Mouse (Mus musculus) hindbrain, embryonic 12.5 days (tissue): ENCODE results near the gene Adgrg1. TPM values are rescaled to one million over a fixed set of nuclear protein-coding genes. Genes with fewer than 3 reads are reported as not detected.

Source experiments
- ATAC-seq: fragments of 200-750 bp; cut with Nextera tagmentation; 2 replicates; pipeline ENCODE4 v1.8.0; 2017; ENCODE audit warnings: moderate TSS enrichment; ENCODE audit not compliant: low FRiP score
- H3K27ac ChIP-seq: fragments of 300-500 bp; sonication (generic); 2 replicates; pipeline ENCODE4 v1.5.1; 2016; ENCODE audit warnings: mild to moderate bottlenecking
- H3K27me3 ChIP-seq: fragments of 300-500 bp; sonication (generic); 2 replicates; pipeline ENCODE4 v1.6.1; 2016; ENCODE audit warnings: mild to moderate bottlenecking
- H3K36me3 ChIP-seq: fragments of 300-500 bp; sonication (generic); 2 replicates; pipeline ENCODE4 v1.6.1; 2016; ENCODE audit warnings: mild to moderate bottlenecking
- H3K4me1 ChIP-seq: fragments of 300-500 bp; sonication (generic); 2 replicates; pipeline ENCODE4 v1.6.1; 2016
- H3K4me2 ChIP-seq: fragments of 300-500 bp; sonication (generic); replicated peaks from 2 replicates; pipeline ENCODE4 v1.6.1; 2016; ENCODE audit warnings: mild to moderate bottlenecking
- H3K4me3 ChIP-seq: fragments of 300-500 bp; sonication (generic); 2 replicates; pipeline ENCODE4 v1.5.1; 2016; ENCODE audit warnings: mild to moderate bottlenecking
- H3K9ac ChIP-seq: fragments of 300-500 bp; sonication (generic); 2 replicates; pipeline ENCODE4 v1.6.1; 2016; ENCODE audit warnings: mild to moderate bottlenecking, moderate library complexity
- H3K9me3 ChIP-seq: fragments of 300-500 bp; sonication (generic); replicated peaks from 2 replicates; pipeline ENCODE4 v1.6.1; 2016; ENCODE audit warnings: mild to moderate bottlenecking
- WGBS: fragments of 180-500 bp; shearing (Covaris S2); methylation state at CpG from one replicate; pipeline ENCODE4 v1.1.7; 2016; 5-methylcytosine and 5-hydroxymethylcytosine counted together
- polyA plus RNA-seq: library from polyadenylated mRNA; unstranded; fragments of >200 nt; fragmentation: Nextera tagmentation; extraction: Ambion mirVana; gene quantifications from 2 replicates; pipeline ENCODE4 v1.2.1, GENCODE M21; 2016

The Adgrg1 gene
- 187 and 194 TPM in 2 replicates for polyA plus RNA-seq

GRCm38 (mm10) chr8:94974467-94975165 lies at the start of gene Adgrg1:
Adgrg1 (plus strand) TSS chr8:94974751.
- H3K4me3 ChIP-seq, result no peak within 1 kb of the TSS
- 55% methylated on average over 7 of the region's 7 CpGs for WGBS
- peaks cover 12% of the 10 kb centered on the region; the same call in 1 of the 2 replicates for H3K27me3 ChIP-seq
- no peaks in the 10 kb centered on the region for H3K9me3 ChIP-seq
- no peak for ATAC-seq
- peaks cover 21% of the 10 kb centered on the region for H3K4me1 ChIP-seq
- H3K9ac ChIP-seq, result no peak within 1 kb of the TSS
- H3K27ac ChIP-seq, result no peak within 1 kb of the TSS
- no peaks in the 10 kb centered on the region for H3K36me3 ChIP-seq
- H3K4me2 ChIP-seq, result no peak within 1 kb of the TSS

- Histone ChIP-seq H3K27me3 (no peaks in the 10 kb centered on the region), H3K4me2 (no peak overlapping the region), H3K36me3 (no peaks in the 10 kb centered on the region), H3K9me3 (no peaks in the 10 kb centered on the region), H3K4me3 (no peak overlapping the region), H3K9ac (no peak overlapping the region), H3K27ac (no peak overlapping the region), H3K4me1 (no peaks in the 10 kb centered on the region)
- 82% methylated on average over 3 of the region's 3 CpGs for WGBS
- ATAC-seq, result no peak
These were observed 46.3 kb upstream of the Adgrg1 start for GRCm38 (mm10) chr8:94928227-94928626.

DNA sequence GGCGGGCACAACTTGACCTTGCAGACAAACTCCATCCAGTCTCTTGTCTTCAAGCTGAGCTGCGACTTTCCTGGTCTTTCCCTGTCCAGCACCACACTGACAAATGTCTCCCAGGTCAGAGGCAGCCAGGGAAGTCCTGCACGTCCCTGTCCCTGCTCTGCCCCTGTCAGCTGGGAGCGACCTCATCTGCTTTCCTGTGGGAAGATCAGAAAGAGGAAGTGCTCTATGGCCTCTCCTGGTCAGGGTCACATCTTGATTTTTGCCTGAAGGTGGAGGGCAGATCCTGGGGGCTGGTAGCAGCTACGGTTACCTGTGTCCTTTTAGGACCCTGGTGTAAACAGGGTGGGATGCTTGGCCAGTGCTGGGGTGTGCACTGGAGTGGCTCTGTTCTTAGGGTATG lies 40.6 kb upstream of the Adgrg1 start:
- no peak overlapping the region for H3K4me2 ChIP-seq
- H3K4me3 ChIP-seq, result no peak overlapping the region
- no peak overlapping the region for H3K9ac ChIP-seq
- WGBS, result 72% methylated on average over 5 of the region's 5 CpGs
- H3K4me1 ChIP-seq, result no peaks in the 10 kb centered on the region
- H3K9me3 ChIP-seq, result no peaks in the 10 kb centered on the region
- no peak overlapping the region for H3K27ac ChIP-seq
- no peaks in the 10 kb centered on the region; the same call in 1 of the 2 replicates for H3K27me3 ChIP-seq
- no peaks in the 10 kb centered on the region for H3K36me3 ChIP-seq
- no peak for ATAC-seq

DNA sequence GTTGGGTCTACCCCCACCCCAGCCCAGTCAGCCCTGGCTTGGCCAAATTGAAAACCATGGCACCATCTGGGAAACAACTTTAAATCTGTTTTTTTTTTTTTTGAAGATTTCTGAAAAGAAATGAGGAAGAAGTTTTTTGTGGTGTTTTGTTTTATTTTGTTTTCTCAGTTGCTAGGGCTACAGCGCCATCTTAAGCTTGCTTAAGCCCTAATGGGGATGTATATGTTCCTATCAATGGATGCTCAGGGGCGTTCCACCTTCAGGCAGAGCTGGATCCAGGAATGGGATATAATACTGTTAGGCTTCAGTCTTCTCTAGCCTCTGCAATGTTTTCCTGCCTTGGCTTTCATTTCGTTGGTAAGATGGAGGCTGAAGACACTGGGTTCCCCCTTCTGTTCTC lies 39.4 kb upstream of the Adgrg1 start:
- H3K9ac ChIP-seq, result no peak overlapping the region
- no peaks in the 10 kb centered on the region; the same call in 1 of the 2 replicates for H3K27me3 ChIP-seq
- H3K27ac ChIP-seq, result no peak overlapping the region
- H3K4me2 ChIP-seq, result no peak overlapping the region
- no peaks in the 10 kb centered on the region for H3K36me3 ChIP-seq
- H3K9me3 ChIP-seq, result no peaks in the 10 kb centered on the region
- no peak for ATAC-seq
- WGBS, result 82% methylated on average over 3 of the region's 3 CpGs
- H3K4me1 ChIP-seq, result no peaks in the 10 kb centered on the region
- H3K4me3 ChIP-seq, result no peak overlapping the region

DNA sequence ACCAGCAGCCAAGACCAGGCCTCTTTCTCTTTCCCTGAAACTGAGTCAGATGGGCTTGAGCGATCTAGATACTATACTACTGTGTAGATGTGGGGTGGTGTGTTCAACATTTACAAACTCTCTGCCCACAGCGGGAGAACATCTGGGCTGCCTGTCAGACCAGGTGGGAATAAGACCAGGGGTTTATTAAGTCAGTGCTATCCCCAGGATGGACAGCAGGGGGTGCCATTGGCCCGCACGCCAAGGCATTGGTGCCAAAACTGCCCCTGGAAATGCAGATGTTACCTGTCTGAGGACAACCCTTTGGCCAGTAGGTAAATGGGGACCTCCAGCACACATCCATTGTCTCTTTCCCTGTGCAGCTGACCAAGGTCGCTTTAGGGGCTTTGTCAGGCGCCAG lies 32.0 kb upstream of the Adgrg1 start:
- no peak overlapping the region for H3K9ac ChIP-seq
- H3K27ac ChIP-seq, result no peak overlapping the region
- WGBS, result 8% methylated on average over 6 of the region's 6 CpGs
- no peak overlapping the region for H3K4me2 ChIP-seq
- 0 out of 2 replicates have a peak, but pooled peaks have one; percentile 39 for ATAC-seq
- no peaks in the 10 kb centered on the region for H3K27me3 ChIP-seq
- H3K9me3 ChIP-seq, result no peaks in the 10 kb centered on the region
- no peaks in the 10 kb centered on the region for H3K36me3 ChIP-seq
- H3K4me1 ChIP-seq, result 0 out of 2 replicates have a peak, but pooled peaks cover 9% of the 10 kb centered on the region
- no peak overlapping the region for H3K4me3 ChIP-seq

DNA sequence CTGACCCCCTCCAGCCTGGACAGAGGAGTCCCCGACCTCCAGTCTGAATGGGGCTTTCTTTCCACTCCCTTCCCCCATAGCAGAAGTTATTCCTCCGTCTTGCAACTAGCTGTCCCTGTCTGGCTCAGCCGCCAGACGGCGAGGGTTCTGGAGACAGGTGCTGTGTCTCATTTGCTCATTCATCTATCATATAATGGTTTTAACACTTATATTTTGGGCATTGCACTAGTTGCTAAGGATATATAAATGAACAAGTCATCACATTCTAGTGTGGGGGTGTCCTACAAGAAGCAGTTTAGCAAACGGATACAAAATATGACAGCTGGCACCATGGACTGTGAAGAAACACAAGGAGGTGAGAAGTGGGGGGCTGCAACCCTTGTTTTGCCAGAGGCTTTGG lies 29.4 kb upstream of the Adgrg1 start:
- H3K27ac ChIP-seq, result no peak overlapping the region
- H3K27me3 ChIP-seq, result no peaks in the 10 kb centered on the region
- no peaks in the 10 kb centered on the region for H3K9me3 ChIP-seq
- H3K4me2 ChIP-seq, result no peak overlapping the region
- ATAC-seq, result no peak
- no peak overlapping the region for H3K4me3 ChIP-seq
- H3K4me1 ChIP-seq, result 0 out of 2 replicates have a peak, but pooled peaks cover 9% of the 10 kb centered on the region
- WGBS, result 53% methylated on average over 6 of the region's 6 CpGs
- H3K36me3 ChIP-seq, result no peaks in the 10 kb centered on the region
- H3K9ac ChIP-seq, result no peak overlapping the region

DNA sequence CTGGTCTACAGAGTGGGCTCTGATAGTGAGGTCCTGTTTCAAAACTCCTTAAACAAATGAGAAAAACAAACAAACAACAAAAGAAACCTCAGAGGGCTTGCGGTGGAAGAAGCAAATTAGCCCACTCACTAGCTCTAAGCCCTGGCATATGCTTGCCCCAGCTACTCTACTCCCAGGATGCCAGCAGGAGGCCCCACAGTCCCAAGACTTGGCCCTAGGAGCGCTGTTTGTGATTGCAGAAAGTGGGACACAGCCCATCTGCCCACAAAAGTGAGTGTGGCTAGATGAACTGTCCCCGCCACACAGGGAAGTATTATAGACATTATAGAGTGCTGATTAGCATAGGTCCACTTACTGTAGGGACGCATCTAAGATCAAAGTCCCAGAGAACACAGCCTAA lies 26.1 kb upstream of the Adgrg1 start:
- Histone ChIP-seq H3K4me3 (no peak overlapping the region), H3K27me3 (no peaks in the 10 kb centered on the region), H3K36me3 (no peaks in the 10 kb centered on the region), H3K4me1 (0 out of 2 replicates have a peak, but pooled peaks cover 9% of the 10 kb centered on the region), H3K4me2 (no peak overlapping the region), H3K9ac (no peak overlapping the region), H3K9me3 (no peaks in the 10 kb centered on the region), H3K27ac (no peak overlapping the region)
- WGBS, result 85% methylated on average over 4 of the region's 4 CpGs
- ATAC-seq, result no peak

DNA sequence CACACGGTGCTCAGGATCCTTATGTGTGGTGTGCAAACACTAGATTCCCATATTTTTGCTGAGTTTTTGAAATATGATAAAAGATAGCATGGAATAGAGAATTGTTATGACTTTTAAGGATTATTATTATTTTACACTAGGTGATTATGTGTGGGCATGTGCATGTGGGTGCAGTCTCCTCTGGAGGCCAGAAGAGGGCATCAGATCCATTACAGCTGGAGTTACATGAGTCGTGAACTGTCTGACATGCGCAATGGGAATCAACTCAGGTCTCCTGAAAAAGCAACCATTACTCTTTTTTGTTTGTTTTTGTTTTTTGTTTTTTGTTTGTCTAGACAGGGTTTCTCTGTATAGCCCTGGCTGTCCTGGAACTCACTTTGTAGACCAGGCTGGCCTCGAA lies 25.5 kb upstream of the Adgrg1 start:
- H3K9me3 ChIP-seq, result no peaks in the 10 kb centered on the region
- WGBS, result 95% methylated on average over 4 of the region's 4 CpGs
- H3K36me3 ChIP-seq, result no peaks in the 10 kb centered on the region
- no peaks in the 10 kb centered on the region for H3K27me3 ChIP-seq
- no peak overlapping the region for H3K27ac ChIP-seq
- H3K9ac ChIP-seq, result no peak overlapping the region
- no peak for ATAC-seq
- no peak overlapping the region for H3K4me3 ChIP-seq
- H3K4me1 ChIP-seq, result 0 out of 2 replicates have a peak, but pooled peaks cover 5% of the 10 kb centered on the region
- no peak overlapping the region for H3K4me2 ChIP-seq

- H3K9me3 ChIP-seq, result no peaks in the 10 kb centered on the region
- H3K4me2 ChIP-seq, result no peak overlapping the region
- no peak overlapping the region for H3K9ac ChIP-seq
- WGBS, result 14% methylated on average over 4 of the region's 4 CpGs
- H3K4me3 ChIP-seq, result no peak overlapping the region
- no peak overlapping the region for H3K27ac ChIP-seq
- H3K4me1 ChIP-seq, result 0 out of 2 replicates have a peak, but pooled peaks cover 5% of the 10 kb centered on the region
- ATAC-seq, result peak; percentile 81
- no peaks in the 10 kb centered on the region for H3K27me3 ChIP-seq
- H3K36me3 ChIP-seq, result no peaks in the 10 kb centered on the region
These were observed 24.5 kb upstream of the Adgrg1 start for GRCm38 (mm10) chr8:94950046-94950445.

DNA sequence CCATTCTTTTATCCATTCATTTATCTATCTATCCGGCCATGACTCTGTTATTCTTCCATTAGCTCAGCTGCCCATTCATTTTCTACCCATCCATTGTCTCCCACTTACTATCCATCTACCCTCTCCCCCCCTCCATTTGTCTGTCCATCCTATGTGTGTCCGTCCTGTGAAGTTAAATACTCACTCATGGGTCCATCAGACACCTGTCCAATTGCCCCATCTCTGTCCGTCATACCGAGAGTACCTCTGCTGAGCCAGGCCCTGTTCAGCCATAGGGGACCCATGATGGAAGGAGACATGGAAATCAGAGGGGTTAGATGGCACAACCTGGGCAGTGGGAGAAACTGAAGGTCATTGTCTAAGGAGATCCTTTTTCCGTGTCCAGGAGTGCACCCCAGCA lies 24.1 kb upstream of the Adgrg1 start:
- Histone ChIP-seq H3K27ac (no peak overlapping the region), H3K27me3 (no peaks in the 10 kb centered on the region), H3K4me3 (no peak overlapping the region), H3K9me3 (no peaks in the 10 kb centered on the region), H3K4me1 (0 out of 2 replicates have a peak, but pooled peaks cover 5% of the 10 kb centered on the region), H3K9ac (no peak overlapping the region), H3K4me2 (no peak overlapping the region), H3K36me3 (no peaks in the 10 kb centered on the region)
- 78% methylated on average over 5 of the region's 5 CpGs for WGBS
- peak; percentile 47 for ATAC-seq

DNA sequence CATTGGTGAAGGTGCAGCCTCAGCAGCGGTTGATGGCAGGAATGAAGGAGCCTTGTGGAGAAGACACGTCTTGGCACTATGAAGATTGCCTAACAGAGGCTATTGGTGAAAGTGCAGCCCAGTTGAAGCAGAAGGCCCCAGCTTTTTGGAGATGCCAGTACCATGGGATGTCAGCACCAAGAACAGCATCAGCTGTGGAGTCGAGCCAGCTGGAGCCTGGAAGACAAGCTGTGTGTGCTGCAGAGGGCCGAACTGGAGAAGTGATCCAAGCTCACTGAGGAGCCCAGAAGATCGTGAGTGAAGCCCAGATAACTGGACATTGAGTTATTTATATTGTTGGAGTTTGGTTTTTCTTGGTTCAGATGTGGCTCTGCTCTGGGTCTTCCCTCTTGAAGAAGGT lies 22.5 kb upstream of the Adgrg1 start:
- Histone ChIP-seq H3K36me3 (no peaks in the 10 kb centered on the region), H3K9ac (no peak overlapping the region), H3K9me3 (no peaks in the 10 kb centered on the region), H3K4me3 (no peak overlapping the region), H3K4me2 (no peak overlapping the region), H3K4me1 (no peaks in the 10 kb centered on the region), H3K27me3 (no peaks in the 10 kb centered on the region), H3K27ac (no peak overlapping the region)
- no peak for ATAC-seq
- 81% methylated on average over 5 of the region's 5 CpGs for WGBS

- Histone ChIP-seq H3K36me3 (no peaks in the 10 kb centered on the region), H3K9ac (no peak overlapping the region), H3K27me3 (no peaks in the 10 kb centered on the region), H3K4me2 (no peak overlapping the region), H3K4me3 (no peak overlapping the region), H3K4me1 (no peaks in the 10 kb centered on the region), H3K9me3 (no peaks in the 10 kb centered on the region), H3K27ac (no peak overlapping the region)
- 79% methylated on average over 7 of the region's 7 CpGs for WGBS
- ATAC-seq, result no peak
These were observed 20.8 kb upstream of the Adgrg1 start for GRCm38 (mm10) chr8:94953624-94954367.
